Mouse (Mus musculus) midbrain, embryonic 13.5 days (tissue): ENCODE measurements around the gene Erf. TPM values are rescaled to one million over a fixed set of nuclear protein-coding genes. Genes with fewer than 3 reads are reported as not detected.

Experiments
- ATAC-seq: fragments of 200-750 bp; cut with Nextera tagmentation; 2 replicates; pipeline ENCODE4 v1.8.0; 2017; ENCODE audit warnings: mild to moderate bottlenecking, moderate TSS enrichment, moderate library complexity
- H3K27ac ChIP-seq: fragments of 300-500 bp; sonication (generic); 2 replicates; pipeline ENCODE4 v1.5.1; 2015; ENCODE audit warnings: inconsistent platforms, mild to moderate bottlenecking, moderate library complexity
- H3K27me3 ChIP-seq: fragments of 300-500 bp; sonication (generic); 2 replicates; pipeline ENCODE4 v1.6.1; 2015; ENCODE audit warnings: mild to moderate bottlenecking, inconsistent platforms
- H3K36me3 ChIP-seq: fragments of 300-500 bp; sonication (generic); 2 replicates; pipeline ENCODE4 v1.6.1; 2015; ENCODE audit warnings: mild to moderate bottlenecking, inconsistent platforms
- H3K4me1 ChIP-seq: fragments of 300-500 bp; sonication (generic); replicated peaks from 2 replicates; pipeline ENCODE4 v1.6.1; 2015; ENCODE audit warnings: inconsistent platforms
- H3K4me2 ChIP-seq: fragments of 300-500 bp; sonication (generic); replicated peaks from 2 replicates; pipeline ENCODE4 v1.6.1; 2015; ENCODE audit warnings: moderate library complexity, mild to moderate bottlenecking, inconsistent platforms
- H3K4me3 ChIP-seq: fragments of 300-500 bp; sonication (generic); replicated peaks from 2 replicates; pipeline ENCODE4 v1.5.1; 2015; ENCODE audit warnings: mild to moderate bottlenecking, inconsistent platforms
- H3K9ac ChIP-seq: fragments of 300-500 bp; sonication (generic); replicated peaks from 2 replicates; pipeline ENCODE4 v1.6.1; 2015; ENCODE audit warnings: mild to moderate bottlenecking, inconsistent platforms
- H3K9me3 ChIP-seq: fragments of 300-500 bp; sonication (generic); 2 replicates; pipeline ENCODE4 v1.6.1; 2016; ENCODE audit warnings: mild to moderate bottlenecking, inconsistent platforms
- WGBS: fragments of 180-500 bp; shearing (Covaris S2); methylation state at CpG from one replicate; pipeline ENCODE4 v1.1.7; 2015; 5-methylcytosine and 5-hydroxymethylcytosine counted together
- polyA plus RNA-seq: library from polyadenylated mRNA; unstranded; fragments of >200 nt; fragmentation: Nextera tagmentation; extraction: Ambion mirVana; gene quantifications from 2 replicates; pipeline ENCODE4 v1.2.1, GENCODE M21; 2015

Erf gene
- polyA plus RNA-seq, 1 experiment from 2014 or later, result 5.7 TPM

- Histone ChIP-seq H3K36me3 (0 out of 2 replicates have a peak, but pooled peaks cover 11% of the 10 kb centered on the region), H3K27me3 (no peaks in the 10 kb centered on the region), H3K9ac (no peak overlapping the region), H3K27ac (no peak overlapping the region), H3K4me2 (no peak overlapping the region), H3K4me1 (peaks cover 26% of the 10 kb centered on the region), H3K9me3 (no peaks in the 10 kb centered on the region), H3K4me3 (no peak overlapping the region)
- 33% methylated on average over 2 of the region's 2 CpGs for WGBS
- ATAC-seq, result no peak
Measured at GRCm38 (mm10) chr7:25241062-25241461, 9.5 kb downstream of the Erf start.

- peaks cover 28% of the 10 kb centered on the region for H3K4me1 ChIP-seq
- H3K4me3 ChIP-seq, result no peak overlapping the region
- H3K36me3 ChIP-seq, result 0 out of 2 replicates have a peak, but pooled peaks cover 13% of the 10 kb centered on the region
- 60% methylated on average over 7 of the region's 7 CpGs for WGBS
- H3K9ac ChIP-seq, result no peak overlapping the region
- no peak overlapping the region for H3K27ac ChIP-seq
- no peaks in the 10 kb centered on the region for H3K27me3 ChIP-seq
- H3K4me2 ChIP-seq, result no peak overlapping the region
- H3K9me3 ChIP-seq, result no peaks in the 10 kb centered on the region
- no peak for ATAC-seq
Measured at GRCm38 (mm10) chr7:25240631-25241030, 9.9 kb downstream of the Erf start.

- ATAC-seq, result peak; percentile 57
- H3K27ac ChIP-seq, result peak overlapping the region; percentile 85
- H3K4me2 ChIP-seq, result peak overlapping the region; percentile 80
- peaks cover 15% of the 10 kb centered on the region for H3K36me3 ChIP-seq
- H3K27me3 ChIP-seq, result no peaks in the 10 kb centered on the region
- H3K9ac ChIP-seq, result 0 out of 2 replicates have a peak overlapping the region, but pooled peaks have one; percentile 1
- peaks cover 41% of the 10 kb centered on the region for H3K4me1 ChIP-seq
- 3% methylated on average over 30 of the region's 30 CpGs for WGBS
- H3K4me3 ChIP-seq, result peak overlapping the region; percentile 94
- H3K9me3 ChIP-seq, result no peaks in the 10 kb centered on the region
Measured at GRCm38 (mm10) chr7:25238829-25239623, 11.5 kb downstream of the Erf start.

GRCm38 (mm10) chr7:25238015-25238706, 12.4 kb downstream of the Erf start:
- Histone ChIP-seq H3K4me2 (peak overlapping the region; percentile 80), H3K27me3 (no peaks in the 10 kb centered on the region), H3K27ac (peak overlapping the region; percentile 85), H3K9ac (no peak overlapping the region), H3K4me1 (peaks cover 41% of the 10 kb centered on the region), H3K4me3 (peak overlapping the region; percentile 94), H3K9me3 (no peaks in the 10 kb centered on the region), H3K36me3 (peaks cover 24% of the 10 kb centered on the region)
- WGBS, result under 1% methylated on average over 23 of the region's 23 CpGs
- ATAC-seq, result peak; percentile 95

- peak within 1 kb of the TSS; percentile 85 for H3K27ac ChIP-seq
- H3K9me3 ChIP-seq, result no peaks in the 10 kb centered on the region
- ATAC-seq, result peak; percentile 87
- peak within 1 kb of the TSS; percentile 99 for H3K9ac ChIP-seq
- no peaks in the 10 kb centered on the region for H3K27me3 ChIP-seq
- H3K36me3 ChIP-seq, result peaks cover 28% of the 10 kb centered on the region
- peak within 1 kb of the TSS; percentile 80 for H3K4me2 ChIP-seq
- H3K4me1 ChIP-seq, result peaks cover 41% of the 10 kb centered on the region
- WGBS, result under 1% methylated on average over 65 of the region's 76 CpGs
- peak within 1 kb of the TSS; percentile 94 for H3K4me3 ChIP-seq
Measured at GRCm38 (mm10) chr7:25237249-25238014, 13.1 kb downstream of the Erf start, which contains the start of gene Gsk3a. Gene Gsk3a, minus strand, starts transcription at chr7:25237851.

- no peak overlapping the region for H3K27ac ChIP-seq
- WGBS, result 92% methylated on average over 5 of the region's 5 CpGs
- H3K36me3 ChIP-seq, result peaks cover 47% of the 10 kb centered on the region
- 0 out of 2 replicates have a peak overlapping the region, but pooled peaks have one; percentile 80 for H3K4me2 ChIP-seq
- ATAC-seq, result no peak
- peak overlapping the region; percentile 99 for H3K9ac ChIP-seq
- no peaks in the 10 kb centered on the region for H3K27me3 ChIP-seq
- peaks cover 41% of the 10 kb centered on the region for H3K4me1 ChIP-seq
- H3K9me3 ChIP-seq, result no peaks in the 10 kb centered on the region
- no peak overlapping the region; the same call in 1 of the 2 replicates for H3K4me3 ChIP-seq
Measured at GRCm38 (mm10) chr7:25235526-25235925, 15.0 kb downstream of the Erf start.

GRCm38 (mm10) chr7:25233061-25233460, 17.5 kb downstream of the Erf start:
- Histone ChIP-seq H3K9me3 (no peaks in the 10 kb centered on the region), H3K27me3 (no peaks in the 10 kb centered on the region), H3K9ac (0 out of 2 replicates have a peak overlapping the region, but pooled peaks have one; percentile 25), H3K4me3 (no peak overlapping the region), H3K36me3 (peaks cover 71% of the 10 kb centered on the region), H3K4me1 (peaks cover 27% of the 10 kb centered on the region), H3K27ac (no peak overlapping the region), H3K4me2 (no peak overlapping the region)
- WGBS, result 92% methylated on average over 2 of the region's 2 CpGs
- no peak for ATAC-seq

- Histone ChIP-seq H3K36me3 (peaks cover 80% of the 10 kb centered on the region), H3K4me3 (no peak overlapping the region), H3K27ac (no peak overlapping the region), H3K27me3 (no peaks in the 10 kb centered on the region), H3K4me1 (peaks cover 27% of the 10 kb centered on the region), H3K4me2 (no peak overlapping the region), H3K9ac (no peak overlapping the region), H3K9me3 (no peaks in the 10 kb centered on the region)
- ATAC-seq, result no peak
- WGBS, result 61% methylated on average over 5 of the region's 5 CpGs
Measured at GRCm38 (mm10) chr7:25232101-25232648, 18.4 kb downstream of the Erf start.

GRCm38 (mm10) chr7:25230690-25231285, 19.8 kb downstream of the Erf start:
- no peaks in the 10 kb centered on the region for H3K27me3 ChIP-seq
- H3K4me1 ChIP-seq, result peaks cover 15% of the 10 kb centered on the region
- H3K9ac ChIP-seq, result no peak overlapping the region; the same call in 1 of the 2 replicates
- H3K4me2 ChIP-seq, result no peak overlapping the region
- H3K9me3 ChIP-seq, result no peaks in the 10 kb centered on the region
- no peak overlapping the region for H3K4me3 ChIP-seq
- WGBS, result 92% methylated on average over 9 of the region's 9 CpGs
- H3K36me3 ChIP-seq, result peaks cover 93% of the 10 kb centered on the region
- H3K27ac ChIP-seq, result no peak overlapping the region
- ATAC-seq, result no peak

- Histone ChIP-seq H3K27ac (no peak overlapping the region), H3K4me1 (peaks cover 3% of the 10 kb centered on the region), H3K27me3 (no peaks in the 10 kb centered on the region), H3K9me3 (no peaks in the 10 kb centered on the region), H3K36me3 (peaks cover 95% of the 10 kb centered on the region), H3K9ac (no peak overlapping the region), H3K4me2 (no peak overlapping the region), H3K4me3 (no peak overlapping the region)
- 100% methylated on average over 1 of the region's 1 CpGs for WGBS
- no peak for ATAC-seq
Measured at GRCm38 (mm10) chr7:25227523-25228300, 22.8 kb downstream of the Erf start.
